Mouse (Mus musculus) cerebellum, postnatal 14 days (tissue): Measurements from ENCODE around the gene Asb17.
"Not testable (repeated sequence)": the region's sequence is repeated elsewhere in the genome, so short reads cannot be mapped to it uniquely, and the experiment has no call there.

ENCODE experiments used
- DNase-seq, 2 experiments: peaks; one replicate each; pipeline ENCODE4 v3.0.0; 2021; ENCODE audit warnings: mixed read lengths in 2 of 2

Asb17 gene

DNA sequence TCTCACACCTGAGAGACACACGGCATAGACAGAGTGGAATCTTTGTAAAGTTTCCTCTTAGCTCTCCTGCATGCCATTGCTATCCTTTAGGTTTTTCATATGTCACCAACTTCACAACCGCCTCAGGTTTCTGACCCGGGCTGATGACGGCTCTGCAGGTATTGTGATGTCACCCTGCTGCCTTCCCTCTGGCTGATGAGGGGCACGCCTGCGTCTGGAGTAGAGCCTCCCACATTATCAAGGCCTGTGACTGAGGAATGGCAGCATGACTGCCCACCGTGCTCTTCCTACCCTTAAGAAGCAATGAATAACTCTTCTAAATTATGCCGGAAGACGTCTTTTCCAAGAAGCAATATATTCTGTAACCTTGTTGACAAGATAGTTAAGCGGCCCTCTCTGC is at the start of gene Asb17:
Gene Asb17, plus strand, starts transcription at position 180 of the 400 bp plus-strand sequence.
- DNase-seq: no peak

- no peak for DNase-seq
These were observed 46.4 kb upstream of the Asb17 start for GRCm38 (mm10) chr3:153797574-153797973.

- DNase-seq: no peak
These were observed 44.4 kb upstream of the Asb17 start for GRCm38 (mm10) chr3:153799603-153800002.

DNA sequence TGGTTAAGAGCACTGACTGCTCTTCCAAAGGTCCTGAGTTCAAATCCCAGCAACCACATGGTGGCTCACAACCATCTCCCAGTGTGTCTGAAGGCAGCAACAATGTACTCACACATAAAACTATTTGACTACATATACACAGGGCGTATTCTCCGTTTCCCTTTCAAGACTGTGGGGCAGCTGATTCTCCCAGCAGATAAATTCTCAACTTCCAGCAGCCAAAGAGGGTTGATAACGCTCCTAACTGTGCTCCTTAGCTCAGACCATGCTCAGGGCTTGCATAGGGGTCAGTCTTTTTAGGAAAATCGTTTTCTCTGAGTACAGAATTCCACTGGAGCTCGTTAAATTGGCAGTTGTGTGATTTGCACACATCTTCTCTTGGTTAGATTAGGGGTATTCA is 43.3 kb upstream of the Asb17 start:
- no peak for DNase-seq

DNA sequence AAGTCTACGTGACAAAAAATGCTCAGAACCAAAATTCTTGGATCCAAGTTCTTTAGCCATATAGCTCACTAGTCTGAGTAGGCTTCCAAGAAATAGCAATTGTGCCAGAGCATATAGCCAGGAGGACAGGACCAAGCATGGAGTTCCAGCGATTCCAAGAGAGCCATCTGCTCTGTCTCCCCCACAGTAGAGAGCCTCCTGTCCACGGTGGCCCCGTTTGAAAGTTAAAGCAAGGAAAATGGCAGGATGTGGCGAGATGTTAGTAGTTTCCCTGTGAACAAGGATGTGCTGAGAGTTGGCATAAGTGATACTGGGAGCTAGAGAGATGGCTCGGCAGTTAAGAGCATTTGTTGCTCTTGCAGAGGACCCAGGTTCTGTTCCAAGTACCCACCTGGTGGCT is 42.5 kb upstream of the Asb17 start:
- no peak for DNase-seq

GRCm38 (mm10) chr3:153802640-153803039 is 41.4 kb upstream of the Asb17 start:
- DNase-seq: no peak

- DNase-seq: no peak
These were observed 40.0 kb upstream of the Asb17 start for GRCm38 (mm10) chr3:153804032-153804431.

- DNase-seq: peak; percentile 97 to 99
These were observed 37.8 kb upstream of the Asb17 start for GRCm38 (mm10) chr3:153806077-153806772.

GRCm38 (mm10) chr3:153806773-153807443 is 37.1 kb upstream of the Asb17 start:
- DNase-seq: no peak

GRCm38 (mm10) chr3:153807444-153808149 is 36.4 kb upstream of the Asb17 start:
- no peak for DNase-seq

DNA sequence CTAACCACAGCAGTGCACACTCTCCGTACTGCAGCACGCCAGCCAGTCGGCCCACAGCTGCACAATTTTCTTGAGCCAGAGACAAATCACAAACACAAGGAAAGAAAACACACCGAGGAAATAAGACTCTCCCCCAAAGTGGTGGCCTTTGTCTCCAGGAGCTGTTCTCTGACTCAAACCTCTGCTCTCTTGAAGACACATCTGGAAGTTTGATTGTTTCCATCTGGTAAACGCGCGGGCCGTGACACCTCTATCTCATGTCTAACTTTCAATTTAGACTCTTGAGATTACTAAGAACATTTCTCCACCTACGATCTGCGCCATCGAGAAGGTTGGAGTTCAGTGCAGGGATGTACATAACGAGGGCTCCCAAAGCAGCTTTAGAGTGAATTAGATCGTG is 35.6 kb upstream of the Asb17 start:
- no peak for DNase-seq

DNA sequence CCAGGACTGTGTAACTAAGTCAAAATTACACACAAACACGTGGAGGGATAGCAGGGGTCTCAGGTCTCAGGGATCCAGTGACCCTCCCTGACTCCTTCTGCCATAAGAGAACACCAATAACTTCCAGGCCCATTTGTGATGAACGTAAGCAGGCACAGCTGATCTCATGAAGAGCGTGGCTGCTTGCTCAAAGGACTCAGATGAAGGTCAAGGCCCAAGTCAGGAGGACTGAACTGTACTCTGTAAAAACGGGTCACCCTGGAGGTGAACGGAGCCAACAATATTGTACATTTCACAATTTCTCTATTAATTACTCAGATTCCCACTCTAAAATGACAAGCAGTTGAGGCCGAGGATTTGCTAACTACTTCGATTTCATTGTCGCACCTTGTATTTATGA is 30.0 kb upstream of the Asb17 start:
- no peak for DNase-seq

DNA sequence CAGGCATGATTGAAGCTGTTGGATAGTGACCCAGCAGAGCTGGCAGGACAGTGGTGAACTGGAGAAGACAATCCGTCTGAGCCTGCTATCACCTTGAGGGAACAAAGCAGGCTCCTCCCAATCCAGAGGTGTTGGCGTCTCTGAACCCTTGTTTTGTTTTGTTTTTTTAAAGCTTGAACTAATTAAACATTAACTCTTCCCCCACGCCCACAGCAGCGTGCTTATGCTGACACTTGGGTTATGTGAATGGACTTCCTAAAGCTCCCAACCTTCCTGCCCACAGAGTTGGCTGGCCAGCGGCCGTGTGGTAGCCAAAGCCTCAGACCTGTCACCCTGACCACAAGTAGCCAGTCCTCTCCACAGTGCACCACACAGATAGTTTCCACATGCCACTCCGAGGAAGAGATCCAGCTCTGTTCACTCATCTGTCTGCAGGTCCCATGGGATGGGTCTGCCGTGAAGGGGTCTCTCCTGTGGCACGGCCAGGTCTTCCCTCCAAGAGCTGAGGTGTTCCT is 26.6 kb upstream of the Asb17 start:
- DNase-seq: no peak

DNA sequence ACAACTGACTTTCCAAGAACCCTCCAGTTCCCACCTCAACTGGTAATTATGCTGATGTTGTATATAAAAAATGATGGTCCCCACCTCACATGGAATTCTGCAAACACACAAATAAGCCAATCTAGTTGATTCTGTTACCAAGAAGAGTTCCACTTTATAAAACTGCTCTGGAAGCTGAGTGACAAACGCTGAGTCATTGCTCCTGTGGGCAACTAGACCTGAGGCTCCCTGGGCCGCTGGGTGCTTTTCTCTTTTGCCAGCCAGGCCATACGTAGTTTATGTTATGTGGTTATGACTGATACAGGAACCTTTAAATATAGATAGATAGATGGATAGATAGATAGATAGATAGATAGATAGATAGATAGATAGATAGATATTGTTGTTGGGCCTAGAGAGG is 25.3 kb upstream of the Asb17 start:
- DNase-seq: no peak

DNA sequence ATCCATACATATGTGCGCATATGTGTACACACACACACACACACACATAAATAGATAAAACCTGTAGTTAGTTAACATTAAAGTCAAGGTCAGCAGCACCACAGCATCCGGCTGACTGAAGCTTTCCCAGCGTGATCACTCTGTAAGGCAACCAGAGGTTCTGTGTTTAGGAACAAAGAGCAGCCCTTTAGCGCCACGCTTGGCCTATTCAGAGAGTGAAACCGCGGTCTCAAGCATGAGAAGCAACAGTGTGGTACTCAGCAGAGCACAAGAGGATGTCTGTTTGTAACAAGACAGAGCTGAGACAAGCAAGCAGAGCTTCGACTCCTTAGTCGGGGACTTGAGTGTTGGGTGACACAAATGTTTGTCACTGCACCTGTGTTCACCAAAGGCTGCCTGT is 24.6 kb upstream of the Asb17 start:
- no peak for DNase-seq

DNA sequence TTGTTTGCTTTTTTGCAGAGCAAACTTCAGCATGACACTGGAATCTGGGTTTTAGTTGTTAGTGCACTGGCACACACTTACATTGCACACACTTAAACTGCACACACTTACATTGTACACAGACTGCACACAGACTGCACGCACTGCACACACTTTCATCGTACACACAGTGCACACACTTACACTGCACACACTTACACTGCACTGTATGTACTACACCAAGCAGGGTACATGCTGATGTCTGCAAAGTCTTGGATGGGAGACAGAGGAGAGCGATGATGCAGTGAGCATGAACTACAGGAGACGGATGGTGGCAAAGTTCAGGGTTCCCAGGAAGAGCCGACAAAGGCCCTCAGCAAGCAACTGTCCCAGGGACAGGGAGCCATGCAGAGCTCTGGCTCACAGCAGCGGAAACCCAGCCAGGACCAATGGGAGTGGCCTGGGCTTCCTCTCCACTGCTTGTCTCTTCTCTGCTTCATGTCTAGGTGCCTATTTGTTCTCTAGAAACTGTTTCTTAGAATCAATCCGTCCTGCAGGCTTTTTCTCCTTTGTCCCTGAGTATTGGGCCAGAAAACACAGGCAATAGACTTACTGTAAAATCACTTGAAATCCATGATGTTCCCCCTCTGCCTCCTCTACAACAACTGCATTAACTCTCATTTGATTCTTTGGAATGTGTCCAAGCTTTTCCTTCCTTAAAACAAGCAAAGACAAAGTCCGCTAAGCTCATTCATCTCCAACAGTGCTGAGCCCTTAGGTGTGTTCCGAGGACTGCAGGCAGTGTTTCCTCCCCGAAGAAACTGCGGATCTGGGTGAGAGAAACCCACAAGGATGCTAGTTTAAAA is 20.1 kb upstream of the Asb17 start:
- DNase-seq: peak; percentile 30 to 50

- DNase-seq: no peak
These were observed 18.8 kb upstream of the Asb17 start for GRCm38 (mm10) chr3:153825197-153825596.

DNA sequence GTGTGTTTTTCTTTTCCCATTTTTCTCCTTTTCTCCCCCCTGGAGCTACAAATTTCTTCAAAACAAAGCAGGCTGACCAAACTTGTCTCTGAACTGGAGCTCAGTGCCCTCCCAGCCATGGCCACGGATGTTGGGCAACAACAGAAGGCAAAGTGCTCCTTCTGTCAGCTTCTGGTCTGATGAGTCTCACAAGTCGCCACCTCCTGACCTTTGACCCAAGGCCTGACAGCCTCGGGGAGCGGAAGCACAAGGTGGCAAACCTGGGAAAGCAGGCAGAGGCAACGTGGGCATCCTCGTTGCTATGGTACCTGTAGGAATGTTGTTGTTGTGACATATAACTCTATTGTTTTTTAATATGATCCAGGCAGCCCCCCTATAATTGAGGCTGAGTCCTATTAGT is 17.4 kb upstream of the Asb17 start:
- no peak for DNase-seq

GRCm38 (mm10) chr3:153829788-153830187 is 14.2 kb upstream of the Asb17 start:
- DNase-seq: not testable (repeated sequence)

DNA sequence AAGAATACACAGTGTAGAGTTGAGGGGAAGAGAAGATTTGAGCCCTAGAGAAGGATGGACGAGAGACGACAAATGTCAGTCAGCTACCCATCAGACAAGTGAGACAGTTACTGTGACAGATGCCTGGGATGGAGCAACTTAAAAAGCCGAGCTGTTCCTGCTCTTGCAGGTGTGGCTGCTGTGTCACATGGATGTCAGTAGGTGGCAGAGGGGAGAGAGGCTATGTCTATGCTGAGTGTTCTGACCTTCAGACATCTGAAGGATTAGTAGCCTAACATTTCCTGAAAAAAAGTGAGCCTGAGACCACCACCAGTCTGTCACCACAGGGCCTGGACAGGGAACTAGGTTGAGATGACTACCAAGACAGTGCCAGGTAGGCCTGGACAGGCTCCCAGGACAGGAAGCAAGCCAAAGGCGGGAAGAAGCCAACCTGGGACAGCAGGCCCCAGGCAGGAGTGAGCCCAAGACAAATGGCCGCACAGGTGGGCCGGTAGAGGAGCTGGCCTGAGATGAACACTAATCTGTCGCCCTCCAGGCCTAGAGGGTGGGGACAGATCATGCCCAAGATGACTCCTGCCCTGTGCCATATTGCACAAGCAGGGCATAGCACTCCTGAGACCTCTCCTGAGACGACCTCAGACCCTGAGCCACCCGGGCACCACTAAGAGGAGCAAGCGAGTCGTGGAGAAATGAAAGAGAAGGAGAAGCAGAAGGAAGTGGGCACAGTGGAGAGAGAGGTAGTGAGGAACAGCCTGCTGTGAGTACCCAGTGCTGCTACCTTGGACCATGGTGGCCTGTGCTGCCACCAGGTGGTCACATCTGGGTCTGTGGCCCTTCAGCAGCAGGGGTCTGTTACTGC is 12.8 kb upstream of the Asb17 start:
- peak; percentile 94 to 96 for DNase-seq

DNA sequence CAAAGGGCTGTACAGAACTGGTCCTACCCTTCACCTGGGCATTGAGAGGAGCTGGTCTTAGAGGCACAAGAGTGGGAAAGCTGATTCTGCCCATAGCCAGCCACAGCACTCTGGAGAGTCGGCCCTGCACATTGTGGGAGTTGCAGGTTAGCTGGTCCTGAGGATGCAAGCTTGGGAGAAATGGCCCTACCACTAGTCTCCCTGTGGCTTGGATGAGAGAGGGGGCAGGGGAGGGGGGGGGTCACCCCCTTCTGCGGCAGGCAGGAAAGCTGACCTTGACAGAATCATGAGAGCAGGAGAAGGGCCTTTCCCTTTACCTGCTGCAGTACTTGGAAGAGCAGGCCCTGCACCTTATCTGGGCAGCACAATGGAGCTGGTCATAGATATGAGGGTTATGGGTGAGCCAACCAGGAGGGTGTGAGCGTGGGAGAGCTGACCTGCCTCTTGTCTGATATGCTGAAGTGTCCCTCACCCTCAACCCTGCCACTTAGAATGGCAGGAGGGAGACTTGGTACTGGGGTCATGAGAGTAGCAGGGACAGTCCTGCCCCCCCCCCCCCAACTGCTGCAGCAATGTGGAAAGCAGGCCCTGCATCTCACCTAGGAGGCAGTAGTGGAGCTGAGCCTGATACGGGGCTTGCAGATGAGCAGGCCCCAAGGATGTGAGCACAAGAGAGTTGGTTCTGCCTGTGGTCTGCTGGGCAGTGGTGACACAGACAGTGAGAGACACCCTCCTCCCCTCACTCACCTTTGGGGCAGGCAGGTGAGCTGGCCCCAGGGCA is 11.9 kb upstream of the Asb17 start:
- DNase-seq: no peak
